Mouse (Mus musculus): ENCODE measurements around the gene Hdhd5. TPM values are rescaled to one million over a fixed set of nuclear protein-coding genes. Genes with fewer than 3 reads are reported as not detected.

Hdhd5 gene
- total RNA-seq (2023) = 99.4 TPM

GRCm38 (mm10) chr6:120531020-120531965 is at the start of gene Hdhd5:
Gene Hdhd5, minus strand, starts transcription at chr6:120531319.

DNA sequence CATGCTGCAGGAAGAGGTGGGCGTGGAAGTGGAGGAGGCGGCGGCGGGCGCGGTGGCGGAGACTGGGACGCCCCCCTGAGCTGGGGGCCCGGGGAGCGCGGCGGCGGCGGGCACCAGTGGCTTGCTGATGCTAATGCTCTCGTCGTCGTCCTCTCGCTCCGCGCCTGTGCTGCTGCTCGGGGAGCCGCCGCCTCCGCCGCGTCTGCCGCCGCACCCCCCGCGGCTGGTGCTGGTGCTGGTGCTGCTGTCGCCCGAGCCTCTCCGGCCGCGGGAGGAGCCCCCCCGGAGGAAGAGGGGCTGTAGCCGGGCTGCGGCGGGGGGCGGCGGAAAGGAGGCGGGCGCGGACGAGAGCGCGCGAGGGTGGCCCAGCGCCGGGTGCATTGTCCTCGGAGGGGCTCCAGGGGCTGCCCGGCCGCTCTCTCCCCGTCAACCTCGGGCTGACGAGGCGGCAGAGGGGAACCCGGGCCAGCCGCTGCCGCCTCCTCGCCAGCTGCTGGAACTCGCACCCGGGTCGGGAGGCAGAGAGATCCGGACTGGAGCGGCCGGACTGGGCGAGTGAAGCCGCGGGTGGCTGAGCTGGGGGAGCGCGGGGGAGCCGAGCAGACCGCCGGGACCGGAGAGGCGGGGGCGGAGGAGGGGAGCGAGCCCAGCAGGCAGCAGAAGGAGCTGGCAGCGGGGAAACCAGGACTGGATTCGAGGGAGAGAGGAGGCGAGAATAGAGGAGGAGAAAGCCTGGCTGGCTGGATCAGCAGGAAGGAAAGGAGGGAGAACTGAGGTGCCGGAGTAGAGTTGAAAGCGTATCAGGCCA is 37.5 kb downstream of the Hdhd5 start, which contains the start of gene Tmem121b:
Tmem121b (minus strand) TSS at position 434 of the 808 bp plus-strand sequence.

GRCm38 (mm10) chr6:120463086-120463871 is 67.8 kb downstream of the Hdhd5 start, which contains the start of gene Il17ra:
Gene Il17ra, plus strand, starts transcription at chr6:120463247.

Other genes with a start within 250 kb of the Hdhd5 start
- not detected for gene D330020A13Rik, start 237.0 kb downstream of the Hdhd5 start, total RNA-seq (2023)
- gene B4galnt3, start 236.8 kb downstream of the Hdhd5 start, total RNA-seq (2023) = not detected
- gene Kdm5a, start 167.2 kb downstream of the Hdhd5 start, total RNA-seq (2023) = 146 TPM
- 7.5 TPM for gene Ccdc77, start 166.9 kb downstream of the Hdhd5 start, total RNA-seq (2023)
- gene Il17ra, start 68.1 kb downstream of the Hdhd5 start, total RNA-seq (2023) = 218 TPM
- 0.31 TPM for gene Tmem121b, start 37.5 kb downstream of the Hdhd5 start, total RNA-seq (2023)
- gene Cecr2, start 135.1 kb upstream of the Hdhd5 start, total RNA-seq (2023) = 3.2 TPM
- 0.37 TPM for gene Slc25a18, start 242.3 kb upstream of the Hdhd5 start, total RNA-seq (2023)